ENCODE assay signal across 22 mouse cellular contexts in the genomic region with DNA sequence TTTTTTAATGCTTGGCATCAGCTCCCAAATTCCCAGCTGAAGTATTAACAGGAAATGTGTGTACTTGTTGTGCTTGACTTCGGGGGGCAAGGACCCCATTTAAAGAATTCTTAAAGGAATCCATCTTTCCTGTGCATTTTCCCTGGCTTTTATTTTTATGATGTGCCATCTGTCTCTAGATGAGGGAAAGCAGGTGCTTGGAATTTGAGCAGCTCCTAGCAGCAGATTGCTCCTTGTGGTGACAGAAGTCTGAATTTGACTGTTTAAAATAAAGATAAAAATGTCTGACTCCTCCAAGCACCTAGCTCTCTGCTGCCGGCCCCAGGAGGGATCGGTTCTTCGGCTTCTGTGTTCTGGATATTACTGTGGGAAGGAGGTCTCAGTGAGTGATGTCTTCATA. TPM values are rescaled to one million over a fixed set of nuclear protein-coding genes. Genes with fewer than 3 reads are reported as not detected.
DNase-seq lines count a peak whose midpoint lies in the region; ATAC-seq and TF ChIP-seq lines count a peak whose summit lies in the region.
"Had no signal": no experiment of that assay in that cellular context is flagged by ENCODE, and none has a peak within 500 bp of the region (broad histone marks: within the 10 kb centered on the region; RNA-seq: fewer than 3 reads in every experiment).

No protein-coding gene starts in this region.

- 66% methylated on average over 4 of the region's 4 CpGs for WGBS in heart, adult 2 months

- H3K4me3 ChIP-seq in heart, adult 2 months: no peak overlapping the region
- H3K4me3 ChIP-seq: hindbrain, embryonic 13.5 days; limb, embryonic 12.5 days; liver, embryonic 13.5 days; lung, embryonic 15.5 days; stomach, embryonic 15.5 days had no signal

- no peak for TF ChIP-seq POLR2A in heart, adult 2 months (IDR thresholded peaks at IDR 0.05; ENCODE audit: insufficient read depth, low read depth, low read length)

- no peaks in the 10 kb centered on the region for H3K36me3 ChIP-seq in heart, adult 2 months (ENCODE audit: control insufficient read depth, insufficient read depth, low read length)
- H3K36me3 ChIP-seq: hindbrain, embryonic 13.5 days; limb, embryonic 12.5 days; liver, embryonic 13.5 days; lung, embryonic 15.5 days; stomach, embryonic 15.5 days had no signal

- TF ChIP-seq EP300 in heart, adult 2 months (IDR thresholded peaks at IDR 0.05; ENCODE audit: insufficient read depth, low read depth, low read length): no peak

- H3K4me1 ChIP-seq in heart, adult 2 months (ENCODE audit: control insufficient read depth, insufficient read depth, low read length): no peaks in the 10 kb centered on the region
- H3K4me1 ChIP-seq: hindbrain, embryonic 13.5 days; liver, embryonic 13.5 days; lung, embryonic 15.5 days; stomach, embryonic 15.5 days had no signal

- intact Hi-C loops in heart, adult 2 months (cut with DNase I): loop anchor here (10.0 kb wide), 1 partner anchor 967 kb away; no protein-coding TSS in a partner anchor

- no peak for TF ChIP-seq CTCF in heart, adult 2 months (IDR thresholded peaks at IDR 0.05)

- DNase-seq in cerebellum, adult 9-10 months: peak; percentile 50
- no peak for DNase-seq in cerebellum, postnatal 36 days
- DNase-seq in heart, adult 11 months: peak; percentile 24
- no peak for DNase-seq in heart, adult 2 months
- peak; percentile 31 to 58 for DNase-seq in right cerebral cortex, postnatal 10 days (ENCODE audit: low spot score in 2 of 2)
- DNase-seq in right cerebral cortex, postnatal 14 days: no peak
- DNase-seq in neural tube, embryonic 10.5 days (ENCODE audit: extremely low spot score, low spot score): no peak
- DNase-seq: cerebellum, adult 11-12 months; gastrocnemius, postnatal 25 days; heart, postnatal 14 days; liver, embryonic 13.5 days had no signal

- no peak overlapping the region for H3K9ac ChIP-seq in heart, adult 2 months (ENCODE audit: low read depth, low read length)
- H3K9ac ChIP-seq: hindbrain, embryonic 13.5 days; limb, embryonic 12.5 days; liver, embryonic 13.5 days; lung, embryonic 15.5 days; stomach, embryonic 15.5 days had no signal

- no peaks in the 10 kb centered on the region for H3K79me2 ChIP-seq in heart, adult 2 months (replicated peaks; ENCODE audit: control insufficient read depth, insufficient read depth, low read length)

- no peak overlapping the region for H3K27ac ChIP-seq in heart, adult 2 months
- H3K27ac ChIP-seq: hindbrain, embryonic 13.5 days; limb, embryonic 12.5 days; liver, embryonic 13.5 days; lung, embryonic 15.5 days; macrophage; stomach, embryonic 15.5 days had no signal

- ATAC-seq in erythroblast, adult 5-6 weeks (replicated peaks; ENCODE audit: low FRiP score, poor library complexity, severe bottlenecking): no peak

- no peaks in the 10 kb centered on the region for H3K27me3 ChIP-seq in heart, adult 2 months (ENCODE audit: control insufficient read depth, insufficient read depth, low read length)
- H3K27me3 ChIP-seq: hindbrain, embryonic 13.5 days; limb, embryonic 12.5 days; liver, embryonic 13.5 days; lung, embryonic 15.5 days; stomach, embryonic 15.5 days had no signal

RNA-seq across cellular contexts. Expression of a gene that starts 47.7 kb away (rescaled TPM):
- total RNA-seq in heart, adult 2 months (2021): not detected
- polyA plus RNA-seq in heart, adult 2 months (2012; rRNA removed): 0.06 TPM in 1 of 2 replicates, not detected in the other
- total RNA-seq in erythroblast, adult 5-6 weeks (2015; ENCODE audit: low replicate concordance): not detected in 2 replicates
- not detected in 2 replicates for total RNA-seq in erythroblast, adult 5-6 weeks (2017; ENCODE audit: low replicate concordance)
- total RNA-seq: gastrocnemius, postnatal 25 days; heart, postnatal 14 days; MEL; monocyte, adult 5-6 weeks had no signal
- polyA plus RNA-seq: limb, embryonic 12.5 days; lung, embryonic 15.5 days; macrophage; midbrain, embryonic 11.5 days; spleen, adult 2 months had no signal

RNA-seq across cellular contexts. Expression of a gene that starts 47.8 kb away (rescaled TPM):
- total RNA-seq in heart, adult 2 months (2021): not detected
- 0.06 TPM in 1 of 2 replicates, not detected in the other for polyA plus RNA-seq in heart, adult 2 months (2012; rRNA removed)
- not detected in 2 replicates for total RNA-seq in erythroblast, adult 5-6 weeks (2015; ENCODE audit: low replicate concordance)
- not detected in 2 replicates for total RNA-seq in erythroblast, adult 5-6 weeks (2017; ENCODE audit: low replicate concordance)
- total RNA-seq: gastrocnemius, postnatal 25 days; heart, postnatal 14 days; MEL; monocyte, adult 5-6 weeks had no signal
- polyA plus RNA-seq: limb, embryonic 12.5 days; lung, embryonic 15.5 days; macrophage; midbrain, embryonic 11.5 days; neural tube, embryonic 14.5 days; spleen, adult 2 months had no signal

RNA-seq across cellular contexts. Expression of a gene that starts 49.5 kb away (rescaled TPM):
- total RNA-seq in heart, adult 2 months (2021): 1 to 10 TPM; 4.6 to 5.7 TPM
- 9.6 and 14.6 TPM in 2 replicates for polyA plus RNA-seq in heart, adult 2 months (2012; rRNA removed)
- total RNA-seq in erythroblast, adult 5-6 weeks (2015; ENCODE audit: low replicate concordance): 41.9 and 43.3 TPM in 2 replicates
- 7.8 and 8.7 TPM in 2 replicates for total RNA-seq in erythroblast, adult 5-6 weeks (2017; ENCODE audit: low replicate concordance)

Comparison
In these comparisons a context has a peak if more than half of its experiments do, and no peak if none do; other contexts are left out.
1. DNase-seq: peak in cerebellum, adult 9-10 months (single experiment), heart, adult 11 months (single experiment) and right cerebral cortex, postnatal 10 days (2 of 2); none in cerebellum, postnatal 36 days (0 of 2), heart, adult 2 months (0 of 2), right cerebral cortex, postnatal 14 days (single experiment) and neural tube, embryonic 10.5 days (single experiment).